Mouse (Mus musculus): Measurements from ENCODE around the gene Itsn1.
A peak's percentile ranks its signal among the peaks of the same experiment; 100 is the strongest.

Itsn1 gene

GRCm38 (mm10) chr16:91729066-91729482 lies at the start of gene Itsn1:
Gene Itsn1, plus strand, starts transcription at chr16:91729281.
- peak; percentile 98 for DNase-seq (ENCODE audit: low spot score)

GRCm38 (mm10) chr16:91680656-91681055 lies 48.4 kb upstream of the Itsn1 start:
- DNase-seq (ENCODE audit: low spot score) = no peak

- DNase-seq (ENCODE audit: low spot score) = peak; percentile 3
These were observed 43.6 kb upstream of the Itsn1 start for GRCm38 (mm10) chr16:91685526-91685925.

- no peak for DNase-seq (ENCODE audit: low spot score)
These were observed 42.7 kb upstream of the Itsn1 start for GRCm38 (mm10) chr16:91686369-91686768.

- peak; percentile 35 for DNase-seq (ENCODE audit: low spot score)
These were observed 41.0 kb upstream of the Itsn1 start for GRCm38 (mm10) chr16:91688023-91688618.

GRCm38 (mm10) chr16:91688619-91689334 lies 40.3 kb upstream of the Itsn1 start, which contains the start of gene Donson:
Gene Donson, minus strand, starts transcription at chr16:91688770.
- DNase-seq (ENCODE audit: low spot score) = peak; percentile 95

GRCm38 (mm10) chr16:91689791-91690190 lies 39.3 kb upstream of the Itsn1 start:
- no peak for DNase-seq (ENCODE audit: low spot score)

GRCm38 (mm10) chr16:91694455-91695084 lies 34.5 kb upstream of the Itsn1 start:
- peak; percentile 93 for DNase-seq (ENCODE audit: low spot score)

- no peak for DNase-seq (ENCODE audit: low spot score)
These were observed 33.8 kb upstream of the Itsn1 start for GRCm38 (mm10) chr16:91695108-91695755.

GRCm38 (mm10) chr16:91698995-91699394 lies 30.1 kb upstream of the Itsn1 start:
- DNase-seq (ENCODE audit: low spot score) = no peak

GRCm38 (mm10) chr16:91701908-91702307 lies 27.2 kb upstream of the Itsn1 start:
- DNase-seq (ENCODE audit: low spot score) = no peak

GRCm38 (mm10) chr16:91702771-91703188 lies 26.3 kb upstream of the Itsn1 start:
- DNase-seq (ENCODE audit: low spot score) = no peak

GRCm38 (mm10) chr16:91704603-91705340 lies 24.3 kb upstream of the Itsn1 start:
- DNase-seq (ENCODE audit: low spot score) = peak; percentile 40

GRCm38 (mm10) chr16:91710241-91710640 lies 18.8 kb upstream of the Itsn1 start:
- no peak for DNase-seq (ENCODE audit: low spot score)

- peak; percentile 52 for DNase-seq (ENCODE audit: low spot score)
These were observed 12.1 kb upstream of the Itsn1 start for GRCm38 (mm10) chr16:91716927-91717349.

GRCm38 (mm10) chr16:91717399-91717798 lies 11.7 kb upstream of the Itsn1 start:
- no peak for DNase-seq (ENCODE audit: low spot score)

GRCm38 (mm10) chr16:91724247-91724646 lies 4.8 kb upstream of the Itsn1 start:
- peak; percentile 77 for DNase-seq (ENCODE audit: low spot score)

GRCm38 (mm10) chr16:91727433-91727832 lies 1.6 kb upstream of the Itsn1 start:
- no peak for DNase-seq (ENCODE audit: low spot score)

GRCm38 (mm10) chr16:91728123-91729065 lies 687 bp upstream of the Itsn1 start, which contains the start of gene Cryzl1:
Gene Cryzl1, minus strand, starts transcription at chr16:91728975.
- DNase-seq (ENCODE audit: low spot score) = peak; percentile 99

GRCm38 (mm10) chr16:91729821-91730441 lies 850 bp downstream of the Itsn1 start:
- peak; percentile 75 for DNase-seq (ENCODE audit: low spot score)
